Mouse (Mus musculus) adrenal gland, adult 8-10 months (tissue): ENCODE data around the gene 6030458C11Rik. TPM values are rescaled to one million over a fixed set of nuclear protein-coding genes. Genes with fewer than 3 reads are reported as not detected.

ENCODE experiments used
- DNase-seq: peaks from one replicate; pipeline ENCODE4 v3.0.0; 2022
- microRNA-seq, 2 experiments: library from miRNA; unstranded; fragments of <30 nt; microRNA quantifications; one replicate each; pipeline ENCODE4 v1.2.0; 2022
- total RNA-seq, 4 experiments: library from RNA; stranded (reverse); gene quantifications; 2 replicates each; pipeline ENCODE4 v1.2.4; 2022

Gene 6030458C11Rik
- total RNA-seq, 4 experiments from 2014 or later, result 13.3 to 18.6 (median 15.7) TPM

DNA sequence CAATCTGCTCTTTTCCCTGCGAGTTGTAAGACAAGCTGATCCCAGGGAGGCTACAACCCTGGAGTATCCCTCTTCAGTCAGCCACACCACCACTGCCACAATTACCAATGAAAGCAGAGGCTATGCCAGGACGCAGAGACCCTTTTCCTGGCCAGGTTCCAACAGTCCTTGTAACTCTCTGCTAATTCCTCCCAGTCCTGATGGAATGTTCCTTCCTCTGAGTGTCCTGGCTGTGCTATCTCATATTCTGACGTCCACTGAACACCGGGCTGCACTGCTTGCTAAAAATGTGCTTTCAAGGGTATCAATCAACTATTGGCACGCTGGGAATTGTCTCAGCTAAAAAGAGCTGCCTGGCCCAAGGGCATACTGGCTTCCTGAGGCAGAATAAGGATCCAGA is 66.0 kb downstream of the 6030458C11Rik start:
- no peak for DNase-seq

Small RNA genes within 50 kb of the gene (microRNA-seq; reads per million reads assigned to microRNA genes)
- gene Gm47288, result 0 reads per million in 2 experiments

Other genes starting within 250 kb of the 6030458C11Rik start
- gene Pdzd2, start 84.7 kb downstream of the 6030458C11Rik start, total RNA-seq, result 10 to 100 TPM; 14.8 to 29.7 (median 21.7) TPM
- 10 to 100 TPM; 32.0 to 40.5 (median 38.7) TPM for gene Drosha, start 166 bp upstream of the 6030458C11Rik start, total RNA-seq